Mouse (Mus musculus): ENCODE data around the gene Pitpnc1. TPM values are rescaled to one million over a fixed set of nuclear protein-coding genes. Genes with fewer than 3 reads are reported as not detected.

Gene Pitpnc1
- polyA plus RNA-seq, 1 experiment from 2014 or later = 38.1 TPM

DNA sequence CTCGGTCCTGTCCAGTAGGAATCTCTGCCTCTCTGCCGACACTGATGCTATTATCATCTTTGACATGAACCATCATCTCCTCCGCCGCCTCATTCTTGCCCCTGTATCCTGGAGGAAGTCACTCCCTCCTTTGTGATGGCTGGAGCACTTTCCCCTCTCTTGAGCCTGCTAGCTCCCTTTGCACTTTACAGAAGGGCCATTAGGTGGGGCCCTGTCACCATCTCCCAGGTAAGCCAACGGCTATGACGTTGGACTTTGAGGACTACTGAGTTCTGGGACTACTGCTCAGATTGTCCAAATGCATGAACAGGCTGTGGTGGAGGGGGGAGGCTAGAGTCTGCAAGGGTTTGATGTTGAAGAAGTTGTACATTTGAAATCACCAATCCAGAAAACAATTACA, 194.6 kb downstream of the Pitpnc1 start:
- peaks cover 4% of the 10 kb centered on the region; the same call in 1 of the 2 replicates for H3K4me1 ChIP-seq (ENCODE audit: control insufficient read depth, insufficient read depth, low read length)
- H3K4me2 ChIP-seq (ENCODE audit: low read depth) = no peak overlapping the region
- H3K27ac ChIP-seq (ENCODE audit: low read depth, low read length) = no peak overlapping the region
- no peak overlapping the region for H3K9ac ChIP-seq (ENCODE audit: low read length)
- H3K9me3 ChIP-seq (ENCODE audit: control insufficient read depth, low read length) = no peaks in the 10 kb centered on the region
- DNase-seq (ENCODE audit: low spot score) = peak; percentile 42
- no peaks in the 10 kb centered on the region for H3K36me3 ChIP-seq (ENCODE audit: control insufficient read depth, insufficient read depth, low read length)
- H3K4me3 ChIP-seq (ENCODE audit: low read depth, low read length) = no peak overlapping the region
- WGBS = 49% methylated on average over 6 of the region's 6 CpGs
- no peaks in the 10 kb centered on the region for H3K27me3 ChIP-seq (ENCODE audit: control insufficient read depth, insufficient read depth, low read length)
- no peak for ATAC-seq (ENCODE audit: insufficient read depth, low FRiP score, low TSS enrichment)

- no peaks in the 10 kb centered on the region for H3K9me3 ChIP-seq (ENCODE audit: control insufficient read depth, low read length)
- H3K4me2 ChIP-seq (ENCODE audit: low read depth) = no peak overlapping the region
- H3K4me1 ChIP-seq (ENCODE audit: control insufficient read depth, insufficient read depth, low read length) = no peaks in the 10 kb centered on the region
- ATAC-seq (ENCODE audit: insufficient read depth, low FRiP score, low TSS enrichment) (no peak), DNase-seq (ENCODE audit: low spot score) (no peak)
- no peak overlapping the region for H3K27ac ChIP-seq (ENCODE audit: low read depth, low read length)
- no peak overlapping the region for H3K4me3 ChIP-seq (ENCODE audit: low read depth, low read length)
- H3K9ac ChIP-seq (ENCODE audit: low read length) = no peak overlapping the region
- no peaks in the 10 kb centered on the region for H3K36me3 ChIP-seq (ENCODE audit: control insufficient read depth, insufficient read depth, low read length)
- H3K27me3 ChIP-seq (ENCODE audit: control insufficient read depth, insufficient read depth, low read length) = no peaks in the 10 kb centered on the region
- 80% methylated on average over 9 of the region's 9 CpGs for WGBS
Measured at GRCm38 (mm10) chr11:107274206-107274605, 196.3 kb downstream of the Pitpnc1 start.

DNA sequence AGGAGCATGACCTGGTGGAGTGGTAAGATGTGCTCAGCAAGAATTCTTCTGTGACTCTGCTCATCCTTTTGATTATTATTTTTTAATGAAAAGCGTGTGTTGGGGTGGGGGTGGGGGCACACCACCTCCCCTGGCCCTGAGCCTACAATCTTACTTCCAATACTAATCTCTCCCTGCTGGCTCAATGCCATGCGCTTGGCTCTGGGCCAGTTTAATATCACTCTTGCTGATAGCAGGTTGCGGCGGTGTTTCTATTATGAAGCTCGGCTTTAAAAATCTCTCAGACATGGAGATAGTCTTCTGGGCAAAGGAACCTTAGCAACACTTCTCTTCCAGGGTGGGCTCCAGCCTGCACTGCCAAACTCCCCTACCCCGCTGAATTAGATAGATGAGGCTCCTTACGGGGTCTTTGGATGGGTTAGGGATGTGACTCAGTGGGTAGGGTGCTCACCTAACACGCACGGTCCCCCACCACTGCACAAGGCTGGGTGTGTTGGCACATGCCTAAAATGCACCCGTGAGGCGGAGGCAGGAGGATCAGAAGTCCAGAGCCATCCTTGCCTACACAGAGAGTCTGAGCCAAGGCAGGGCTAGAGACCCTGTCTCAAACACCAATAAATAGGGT, 198.0 kb downstream of the Pitpnc1 start:
- 91% methylated on average over 11 of the region's 11 CpGs for WGBS
- H3K27ac ChIP-seq (ENCODE audit: low read depth, low read length) = no peak overlapping the region
- H3K36me3 ChIP-seq (ENCODE audit: control insufficient read depth, insufficient read depth, low read length) = no peaks in the 10 kb centered on the region
- no peak for ATAC-seq (ENCODE audit: insufficient read depth, low FRiP score, low TSS enrichment)
- no peak overlapping the region for H3K4me2 ChIP-seq (ENCODE audit: low read depth)
- H3K9me3 ChIP-seq (ENCODE audit: control insufficient read depth, low read length) = no peaks in the 10 kb centered on the region; the same call in 1 of the 2 replicates
- H3K27me3 ChIP-seq (ENCODE audit: control insufficient read depth, insufficient read depth, low read length) = no peaks in the 10 kb centered on the region
- no peak overlapping the region for H3K9ac ChIP-seq (ENCODE audit: low read length)
- no peak for DNase-seq (ENCODE audit: low spot score)
- H3K4me1 ChIP-seq (ENCODE audit: control insufficient read depth, insufficient read depth, low read length) = no peaks in the 10 kb centered on the region
- H3K4me3 ChIP-seq (ENCODE audit: low read depth, low read length) = no peak overlapping the region

- no peaks in the 10 kb centered on the region for H3K4me1 ChIP-seq (ENCODE audit: control insufficient read depth, insufficient read depth, low read length)
- H3K27ac ChIP-seq (ENCODE audit: low read depth, low read length) = no peak overlapping the region
- no peak for DNase-seq (ENCODE audit: low spot score)
- no peak for ATAC-seq (ENCODE audit: insufficient read depth, low FRiP score, low TSS enrichment)
- no peak overlapping the region for H3K4me3 ChIP-seq (ENCODE audit: low read depth, low read length)
- H3K36me3 ChIP-seq (ENCODE audit: control insufficient read depth, insufficient read depth, low read length) = no peaks in the 10 kb centered on the region
- 88% methylated on average over 9 of the region's 9 CpGs for WGBS
- H3K27me3 ChIP-seq (ENCODE audit: control insufficient read depth, insufficient read depth, low read length) = no peaks in the 10 kb centered on the region
- H3K9me3 ChIP-seq (ENCODE audit: control insufficient read depth, low read length) = no peaks in the 10 kb centered on the region; the same call in 1 of the 2 replicates
- no peak overlapping the region for H3K9ac ChIP-seq (ENCODE audit: low read length)
- no peak overlapping the region for H3K4me2 ChIP-seq (ENCODE audit: low read depth)
Measured at GRCm38 (mm10) chr11:107270564-107270963, 199.9 kb downstream of the Pitpnc1 start.

DNA sequence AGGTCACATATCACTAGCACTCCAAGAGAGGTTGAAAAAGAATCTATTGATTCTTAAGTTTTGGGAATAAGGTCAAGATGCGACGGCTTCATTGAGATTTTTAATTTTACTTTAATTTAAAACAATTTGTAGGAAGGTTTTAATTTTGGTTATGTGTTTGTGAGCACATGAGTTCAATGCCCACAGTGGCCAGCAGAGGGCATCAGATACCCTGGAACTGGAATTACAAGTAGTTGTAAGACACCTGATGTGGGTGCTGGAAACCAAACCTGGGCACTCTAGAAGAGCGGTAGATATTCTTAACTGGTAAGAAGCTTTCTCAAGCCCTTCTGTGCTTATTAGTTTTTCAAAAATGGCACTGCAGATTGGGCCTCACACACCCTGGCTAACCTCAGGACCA, 203.0 kb downstream of the Pitpnc1 start:
- Histone ChIP-seq H3K9me3 (ENCODE audit: control insufficient read depth, low read length) (no peaks in the 10 kb centered on the region; the same call in 1 of the 2 replicates), H3K4me1 (ENCODE audit: control insufficient read depth, insufficient read depth, low read length) (no peaks in the 10 kb centered on the region), H3K9ac (ENCODE audit: low read length) (no peak overlapping the region), H3K4me2 (ENCODE audit: low read depth) (no peak overlapping the region), H3K27ac (ENCODE audit: low read depth, low read length) (no peak overlapping the region), H3K36me3 (ENCODE audit: control insufficient read depth, insufficient read depth, low read length) (no peaks in the 10 kb centered on the region), H3K4me3 (ENCODE audit: low read depth, low read length) (no peak overlapping the region), H3K27me3 (ENCODE audit: control insufficient read depth, insufficient read depth, low read length) (no peaks in the 10 kb centered on the region)
- no peak for DNase-seq (ENCODE audit: low spot score)
- 97% methylated on average over 3 of the region's 3 CpGs for WGBS
- no peak for ATAC-seq (ENCODE audit: insufficient read depth, low FRiP score, low TSS enrichment)

DNA sequence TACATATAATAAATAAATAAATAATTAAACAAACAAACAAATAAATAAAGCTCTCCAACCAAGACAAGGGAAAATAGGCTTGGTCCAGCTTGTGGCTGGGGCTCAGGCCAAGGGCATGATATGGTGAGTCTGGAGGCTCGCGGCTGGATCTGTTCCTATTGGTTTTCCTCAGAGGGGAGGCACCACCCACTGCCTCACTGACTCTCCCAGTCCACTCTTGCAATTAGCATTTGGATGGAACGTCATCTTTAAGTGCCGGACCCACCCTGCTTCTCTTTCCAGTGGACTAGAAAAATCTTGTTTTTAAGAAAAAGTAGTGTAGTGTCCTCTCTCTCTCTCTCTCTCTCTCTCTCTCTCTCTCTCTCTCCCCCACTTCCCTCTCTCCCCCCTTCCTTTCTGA, 204.6 kb downstream of the Pitpnc1 start:
- DNase-seq (ENCODE audit: low spot score) (no peak), ATAC-seq (ENCODE audit: insufficient read depth, low FRiP score, low TSS enrichment) (no peak)
- no peak overlapping the region for H3K4me3 ChIP-seq (ENCODE audit: low read depth, low read length)
- H3K27ac ChIP-seq (ENCODE audit: low read depth, low read length) = no peak overlapping the region
- no peaks in the 10 kb centered on the region; the same call in 1 of the 2 replicates for H3K9me3 ChIP-seq (ENCODE audit: control insufficient read depth, low read length)
- WGBS = 89% methylated on average over 4 of the region's 4 CpGs
- no peak overlapping the region for H3K9ac ChIP-seq (ENCODE audit: low read length)
- no peaks in the 10 kb centered on the region for H3K36me3 ChIP-seq (ENCODE audit: control insufficient read depth, insufficient read depth, low read length)
- no peak overlapping the region for H3K4me2 ChIP-seq (ENCODE audit: low read depth)
- H3K27me3 ChIP-seq (ENCODE audit: control insufficient read depth, insufficient read depth, low read length) = no peaks in the 10 kb centered on the region
- no peaks in the 10 kb centered on the region for H3K4me1 ChIP-seq (ENCODE audit: control insufficient read depth, insufficient read depth, low read length)

DNA sequence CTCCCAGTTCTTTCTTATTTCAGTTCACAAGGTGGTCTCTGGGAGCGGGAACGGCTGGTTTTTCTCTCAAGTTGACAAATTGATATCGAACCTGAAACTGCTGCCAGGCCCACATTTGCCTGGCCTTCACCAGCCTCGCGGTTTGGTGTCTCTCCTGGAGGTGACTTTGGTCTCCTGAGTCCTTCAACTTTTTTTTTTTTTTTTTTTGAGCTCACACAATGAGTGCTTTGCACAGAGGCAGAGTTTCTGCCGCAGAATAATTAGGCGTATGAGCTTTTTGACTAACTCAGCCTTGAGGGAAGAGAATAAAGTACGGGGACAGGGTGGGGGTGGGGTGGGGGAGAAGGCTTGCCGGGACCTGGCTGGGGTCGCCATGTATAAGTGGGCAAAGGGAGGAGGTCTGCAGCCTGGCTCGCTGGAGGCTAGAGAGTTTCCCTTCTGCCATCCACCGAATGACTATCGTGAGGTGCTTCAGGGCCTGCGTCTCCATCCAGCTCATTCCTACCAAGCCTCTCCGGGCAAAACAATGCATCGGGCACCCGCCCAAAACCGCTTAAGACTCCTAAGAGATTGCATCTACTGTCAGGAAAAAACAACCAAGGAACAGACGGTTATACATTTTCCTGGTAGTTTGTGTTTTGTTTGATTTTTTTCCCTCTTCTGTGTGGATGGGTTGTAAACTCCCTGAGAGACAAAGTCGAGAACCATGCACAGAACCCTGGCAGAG, 205.4 kb downstream of the Pitpnc1 start:
- Histone ChIP-seq H3K27me3 (ENCODE audit: control insufficient read depth, insufficient read depth, low read length) (no peaks in the 10 kb centered on the region), H3K27ac (ENCODE audit: low read depth, low read length) (no peak overlapping the region), H3K4me1 (ENCODE audit: control insufficient read depth, insufficient read depth, low read length) (no peaks in the 10 kb centered on the region), H3K4me2 (ENCODE audit: low read depth) (no peak overlapping the region), H3K4me3 (ENCODE audit: low read depth, low read length) (no peak overlapping the region), H3K36me3 (ENCODE audit: control insufficient read depth, insufficient read depth, low read length) (no peaks in the 10 kb centered on the region), H3K9me3 (ENCODE audit: control insufficient read depth, low read length) (no peaks in the 10 kb centered on the region; the same call in 1 of the 2 replicates), H3K9ac (ENCODE audit: low read length) (no peak overlapping the region)
- WGBS = 77% methylated on average over 20 of the region's 20 CpGs
- no peak for DNase-seq (ENCODE audit: low spot score)
- ATAC-seq (ENCODE audit: insufficient read depth, low FRiP score, low TSS enrichment) = no peak

DNA sequence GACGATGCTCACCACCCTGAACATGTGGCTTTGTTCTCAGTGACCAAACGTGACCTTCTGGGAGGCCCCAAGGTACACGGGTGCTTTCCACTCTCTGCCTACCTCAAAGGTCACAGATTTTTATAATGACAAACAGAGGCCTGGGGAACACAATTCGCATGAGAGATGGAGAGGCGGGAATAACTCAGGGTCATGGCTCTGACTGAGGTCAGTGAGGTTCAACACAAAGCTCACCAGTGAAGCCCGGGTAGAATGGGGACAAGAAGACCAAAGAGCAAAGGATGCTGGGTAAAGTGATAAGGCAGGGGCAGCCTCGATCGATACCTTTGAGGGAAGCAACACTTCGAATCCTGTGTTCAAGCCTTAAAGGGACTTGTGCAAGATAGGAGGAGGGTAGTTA, 206.7 kb downstream of the Pitpnc1 start:
- no peak overlapping the region for H3K4me2 ChIP-seq (ENCODE audit: low read depth)
- no peak overlapping the region for H3K27ac ChIP-seq (ENCODE audit: low read depth, low read length)
- no peaks in the 10 kb centered on the region for H3K4me1 ChIP-seq (ENCODE audit: control insufficient read depth, insufficient read depth, low read length)
- no peaks in the 10 kb centered on the region for H3K36me3 ChIP-seq (ENCODE audit: control insufficient read depth, insufficient read depth, low read length)
- H3K9me3 ChIP-seq (ENCODE audit: control insufficient read depth, low read length) = no peaks in the 10 kb centered on the region; the same call in 1 of the 2 replicates
- H3K4me3 ChIP-seq (ENCODE audit: low read depth, low read length) = no peak overlapping the region
- no peaks in the 10 kb centered on the region for H3K27me3 ChIP-seq (ENCODE audit: control insufficient read depth, insufficient read depth, low read length)
- WGBS = 83% methylated on average over 9 of the region's 9 CpGs
- DNase-seq (ENCODE audit: low spot score) (no peak), ATAC-seq (ENCODE audit: insufficient read depth, low FRiP score, low TSS enrichment) (no peak)
- H3K9ac ChIP-seq (ENCODE audit: low read length) = no peak overlapping the region

- DNase-seq (ENCODE audit: low spot score) (no peak), ATAC-seq (ENCODE audit: insufficient read depth, low FRiP score, low TSS enrichment) (no peak)
- Histone ChIP-seq H3K27ac (ENCODE audit: low read depth, low read length) (no peak overlapping the region), H3K9ac (ENCODE audit: low read length) (no peak overlapping the region), H3K4me2 (ENCODE audit: low read depth) (no peak overlapping the region), H3K4me1 (ENCODE audit: control insufficient read depth, insufficient read depth, low read length) (no peaks in the 10 kb centered on the region), H3K4me3 (ENCODE audit: low read depth, low read length) (no peak overlapping the region), H3K9me3 (ENCODE audit: control insufficient read depth, low read length) (no peaks in the 10 kb centered on the region), H3K27me3 (ENCODE audit: control insufficient read depth, insufficient read depth, low read length) (no peaks in the 10 kb centered on the region), H3K36me3 (ENCODE audit: control insufficient read depth, insufficient read depth, low read length) (no peaks in the 10 kb centered on the region)
- 85% methylated on average over 7 of the region's 7 CpGs for WGBS
Measured at GRCm38 (mm10) chr11:107259428-107259827, 211.1 kb downstream of the Pitpnc1 start.

All from neural tube, embryonic 11.5 days (tissue).